Mouse (Mus musculus): ENCODE measurements around the gene Zscan4f. TPM values are rescaled to one million over a fixed set of nuclear protein-coding genes. Genes with fewer than 3 reads are reported as not detected.
"Not testable (repeated sequence)": the region's sequence is repeated elsewhere in the genome, so short reads cannot be mapped to it uniquely, and the experiment has no call there.

The Zscan4f gene
- not detected in 2 replicates for polyA plus RNA-seq (2015; fragmentation: Nextera tagmentation; extraction: Ambion mirVana)

- not testable (repeated sequence) for H3K4me1 ChIP-seq; H3K9me3 ChIP-seq (replicated peaks); H3K36me3 ChIP-seq; H3K4me3 ChIP-seq (replicated peaks); H3K27me3 ChIP-seq (replicated peaks); ATAC-seq (ENCODE audit: low FRiP score); H3K4me2 ChIP-seq; H3K9ac ChIP-seq (replicated peaks); H3K27ac ChIP-seq (replicated peaks)
- 96% methylated on average over 3 of the region's 3 CpGs for WGBS
These were observed at the start of gene Zscan4f for GRCm38 (mm10) chr7:11397615-11398014. Zscan4f (plus strand) TSS chr7:11397915.

DNA sequence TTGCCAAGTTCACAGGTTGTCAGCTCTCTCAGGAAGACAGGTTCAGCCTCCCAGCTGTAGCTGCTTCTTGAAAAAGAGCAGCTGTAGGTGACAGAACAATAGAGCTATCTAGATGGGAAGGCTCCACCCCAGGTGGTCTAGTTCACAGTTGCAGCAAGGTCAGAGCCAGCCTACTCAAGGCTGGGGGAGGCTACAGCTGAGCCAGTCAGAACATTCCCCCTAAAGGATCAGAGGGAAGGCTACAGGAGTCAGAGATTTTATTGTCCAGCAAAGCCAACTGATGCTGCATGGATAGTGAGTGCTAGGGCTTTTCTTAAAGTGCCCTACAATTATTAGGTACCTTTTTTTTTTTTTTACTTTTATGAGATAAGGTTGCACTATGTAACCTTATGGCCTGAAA lies 13.1 kb upstream of the Zscan4f start:
- H3K9me3 ChIP-seq (replicated peaks); H3K36me3 ChIP-seq; H3K4me3 ChIP-seq (replicated peaks); H3K4me2 ChIP-seq; ATAC-seq (ENCODE audit: low FRiP score); H3K9ac ChIP-seq (replicated peaks); H3K27ac ChIP-seq (replicated peaks); H3K4me1 ChIP-seq; H3K27me3 ChIP-seq (replicated peaks): not testable (repeated sequence)

Small RNA genes within 50 kb of the gene (microRNA-seq; reads per million reads assigned to microRNA genes)
- gene Gm23087: not detected

Other genes with a start within 250 kb of the Zscan4f start
- not detected in 2 replicates for gene Zscan4d, start 231.8 kb upstream of the Zscan4f start, polyA plus RNA-seq (2015; fragmentation: Nextera tagmentation; extraction: Ambion mirVana)
- gene Zscan4e, start 87.2 kb upstream of the Zscan4f start, polyA plus RNA-seq (2015; fragmentation: Nextera tagmentation; extraction: Ambion mirVana): not detected in 2 replicates
- not detected in 2 replicates for gene Zscan4-ps2, start 116.4 kb downstream of the Zscan4f start, polyA plus RNA-seq (2015; fragmentation: Nextera tagmentation; extraction: Ambion mirVana)
- not detected in 2 replicates for gene Zscan4-ps3, start 211.4 kb downstream of the Zscan4f start, polyA plus RNA-seq (2015; fragmentation: Nextera tagmentation; extraction: Ambion mirVana)

Data from neural tube, embryonic 15.5 days (tissue).